Mouse (Mus musculus) layer of hippocampus, postnatal 14 days (tissue): ENCODE measurements around the gene Fam129a. TPM values are rescaled to one million over a fixed set of nuclear protein-coding genes. Genes with fewer than 3 reads are reported as not detected.

Experiments
- DNase-seq, 2 experiments: peaks; one replicate each; pipeline ENCODE4 v3.0.0; 2021 to 2022; ENCODE audit warnings: low spot score in 2 of 2, mixed read lengths in 1 of 2
- long read RNA-seq, 2 experiments: library from polyadenylated mRNA; stranded (forward); transcript quantifications; one replicate each; pipeline ENCODE4 v2.0.0; 2021
- total RNA-seq, 2 experiments: library from RNA; stranded (reverse); gene quantifications; 2 replicates each; pipeline ENCODE4 v1.2.3; 2021

The Fam129a gene
- total RNA-seq = 1 to 10 TPM; 4.2 to 4.5 TPM
- long read RNA-seq, experiment 1, full-length matches to known transcripts = 2 of 5 reads
- long read RNA-seq, experiment 1, partial matches to known transcripts = 1 of 5 reads
- long read RNA-seq, experiment 1, other reads (novel, unspliced or antisense) = 2 of 5 reads
- long read RNA-seq, experiment 2, partial matches to known transcripts = 3 of 5 reads
- long read RNA-seq, experiment 2, other reads (novel, unspliced or antisense) = 2 of 5 reads

DNA sequence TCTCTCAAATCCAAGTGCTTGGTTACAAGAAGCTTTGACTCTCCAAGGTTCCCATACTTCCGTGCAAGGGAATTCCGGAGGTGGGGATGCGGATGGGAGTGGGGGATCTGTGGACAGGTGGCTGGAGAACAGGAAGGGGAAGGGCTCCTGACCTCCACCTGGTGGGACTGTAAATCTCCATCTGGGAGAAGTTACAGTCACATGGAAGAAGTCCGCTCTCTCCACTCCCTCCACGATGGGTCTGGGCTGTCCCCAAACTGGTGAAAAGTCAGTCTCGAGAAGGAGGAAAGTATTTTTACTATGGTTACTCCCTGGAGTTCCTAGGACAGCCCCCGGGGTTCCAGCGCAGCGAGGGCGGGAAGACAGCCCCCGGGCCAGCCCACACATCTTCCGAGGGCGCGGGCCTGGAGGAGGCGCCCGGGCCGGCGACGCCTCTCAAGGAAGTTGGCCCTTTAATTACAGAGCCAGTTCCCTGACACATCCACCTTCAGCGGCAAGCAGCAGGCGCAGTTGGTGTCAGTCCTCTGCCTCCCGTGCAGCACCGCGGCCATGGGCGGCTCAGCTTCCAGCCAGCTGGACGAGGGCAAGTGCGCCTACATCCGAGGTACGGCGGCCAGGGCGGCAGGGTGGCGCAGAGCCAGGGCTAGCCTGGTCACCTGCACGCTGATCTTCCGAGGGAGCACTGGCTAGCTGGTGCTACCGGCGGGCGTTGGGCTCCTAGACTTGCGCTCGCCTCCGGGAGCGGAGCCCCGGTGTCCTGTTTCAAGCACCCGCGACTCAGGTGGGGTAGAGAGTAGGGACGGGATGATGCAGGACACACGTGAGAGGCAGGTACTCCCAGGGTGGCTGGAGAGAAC is at the start of gene Fam129a:
Gene Fam129a (plus strand): TSS at position 206 of the 857 bp plus-strand sequence.
- DNase-seq = no peak

DNA sequence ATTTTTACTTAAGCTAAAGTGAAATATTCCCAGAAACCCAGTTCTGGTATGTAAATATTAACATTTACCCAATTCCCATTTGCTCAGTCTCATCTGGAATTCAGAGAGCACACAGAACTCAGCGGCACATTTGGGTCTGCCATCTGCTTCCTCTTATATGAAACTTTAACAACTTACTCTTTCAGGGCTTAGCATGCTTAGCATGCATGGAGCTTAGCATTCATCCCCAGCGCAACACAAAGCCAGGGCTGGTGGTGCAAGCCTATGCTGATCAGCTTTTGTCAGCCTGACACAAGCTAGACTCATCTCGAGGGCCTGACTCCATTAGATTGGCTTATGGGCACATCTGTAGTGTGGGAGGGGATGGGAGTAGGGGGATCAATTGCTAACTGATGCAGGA is 44.3 kb upstream of the Fam129a start:
- peak; percentile 14 to 45 for DNase-seq

DNA sequence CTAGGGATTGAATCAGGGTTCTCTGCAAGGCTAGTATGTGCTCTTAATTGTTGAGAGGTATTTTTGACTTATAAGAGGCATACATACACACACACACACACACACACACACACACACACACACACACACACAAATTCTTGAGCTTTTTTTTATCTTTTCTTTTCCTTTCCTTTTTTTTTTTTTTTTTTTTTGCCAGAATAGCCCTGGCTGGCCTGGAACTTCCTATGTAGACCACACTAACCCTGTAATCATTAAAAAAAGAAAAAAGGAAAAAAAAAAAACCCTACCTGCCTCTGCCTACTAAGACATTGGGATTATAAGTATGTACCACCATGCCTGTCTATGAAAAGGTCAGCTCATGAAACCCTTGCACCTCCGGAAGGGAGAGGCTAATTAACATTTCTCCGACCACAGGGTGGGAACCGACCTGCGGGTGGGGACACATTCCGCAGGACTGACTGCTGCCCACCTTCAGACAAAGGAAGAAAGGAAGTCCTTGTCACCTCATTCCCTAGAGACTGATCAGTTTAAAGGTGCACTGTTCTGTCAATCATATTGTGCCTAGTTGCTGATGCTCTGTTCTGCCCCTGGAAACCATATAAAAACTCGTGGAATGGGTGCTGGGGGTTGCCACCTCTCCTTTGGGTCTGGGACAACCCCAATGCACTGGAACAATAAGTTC is 27.0 kb upstream of the Fam129a start:
- DNase-seq = no peak

DNA sequence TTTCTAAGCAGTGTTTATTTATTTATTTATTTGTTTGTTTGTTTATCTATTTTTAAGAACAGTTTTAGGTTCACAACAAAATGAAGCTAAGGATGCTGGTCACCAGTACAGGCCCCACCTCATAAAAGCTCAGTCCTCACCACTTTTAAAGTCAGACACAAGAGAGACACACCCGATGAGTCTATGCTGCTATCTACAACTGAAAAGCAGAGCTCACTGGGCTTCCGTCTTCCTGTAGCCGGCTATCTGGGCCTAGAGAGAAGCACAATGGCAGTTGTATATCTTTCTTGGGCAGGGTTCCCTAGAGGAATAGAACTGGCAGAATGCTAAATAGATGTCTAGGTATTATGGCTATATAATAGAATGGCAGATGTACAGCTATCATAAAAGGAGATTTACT is 26.4 kb upstream of the Fam129a start:
- no peak for DNase-seq

DNA sequence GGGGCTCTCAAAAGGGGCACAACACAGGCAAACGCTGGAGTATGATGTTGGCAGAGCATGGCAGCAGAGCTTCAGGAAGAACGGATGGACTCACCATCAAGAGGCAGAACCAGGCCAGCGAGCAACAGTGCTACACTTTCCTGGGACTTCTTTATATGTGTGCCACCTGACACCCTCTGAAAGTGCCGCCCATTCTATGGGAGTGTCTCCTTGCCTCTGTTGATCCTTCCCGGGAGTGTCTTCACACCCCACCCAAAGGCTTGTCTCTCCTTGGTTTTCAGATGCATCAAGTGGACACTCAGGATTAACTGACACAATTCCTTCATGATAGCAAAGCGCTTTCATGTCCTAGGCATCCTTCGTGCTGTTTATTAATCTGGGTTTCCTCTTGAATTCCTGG is 25.4 kb upstream of the Fam129a start:
- no peak for DNase-seq

DNA sequence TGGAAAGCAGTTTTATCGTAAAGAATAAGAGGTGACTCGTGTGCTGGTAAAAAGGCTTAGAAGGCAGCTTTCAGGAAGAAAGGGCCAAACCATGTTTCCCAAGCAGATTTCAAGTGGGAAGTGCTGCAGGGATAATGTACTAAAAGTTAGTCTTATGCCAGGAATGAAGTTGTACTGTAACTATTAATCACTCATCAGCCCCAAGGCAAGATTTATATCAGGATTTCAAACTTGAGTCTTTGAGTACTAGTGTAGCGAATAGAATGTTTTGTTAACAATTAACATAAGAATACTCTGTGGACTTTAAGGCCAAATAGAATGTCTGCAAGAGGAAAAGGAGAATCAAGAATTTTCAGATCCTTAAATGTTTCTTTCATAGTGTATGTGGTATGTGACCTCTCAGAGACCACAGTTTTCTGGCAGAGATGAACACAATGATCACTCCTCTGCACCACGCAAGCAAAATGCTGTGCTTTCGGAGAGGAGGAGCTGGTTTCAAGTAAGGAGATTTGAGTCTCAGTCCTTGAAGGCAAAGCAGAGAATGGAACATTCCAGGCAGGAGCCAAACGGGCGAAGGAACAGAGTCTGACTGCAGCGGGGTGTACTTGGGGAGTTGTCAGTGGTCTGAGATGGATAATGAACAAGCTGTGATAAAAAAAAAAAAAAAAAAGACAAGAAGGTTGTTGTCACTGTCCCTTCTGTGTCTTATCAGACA is 21.9 kb upstream of the Fam129a start:
- peak in 1 of 2 experiments; percentile 23 for DNase-seq

DNA sequence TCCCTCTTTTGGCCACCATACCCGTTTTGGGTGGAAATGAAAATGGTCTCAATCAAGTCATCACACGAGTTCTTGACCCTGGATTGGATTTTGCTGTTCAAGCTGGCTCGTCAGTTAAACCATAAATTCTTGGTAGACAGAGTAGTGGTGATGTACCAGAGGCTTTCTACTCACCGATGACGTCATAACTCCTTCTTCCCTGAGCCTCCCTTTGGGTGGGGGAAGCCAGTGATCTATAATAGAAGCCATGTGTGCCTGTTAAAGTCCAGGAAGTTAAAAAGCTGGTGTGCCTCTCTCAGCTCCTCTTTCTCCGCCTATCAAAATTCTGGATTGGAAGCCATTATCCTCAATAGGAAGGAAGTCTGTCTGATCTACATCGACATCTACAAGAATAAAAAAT is 21.2 kb upstream of the Fam129a start:
- DNase-seq = no peak

DNA sequence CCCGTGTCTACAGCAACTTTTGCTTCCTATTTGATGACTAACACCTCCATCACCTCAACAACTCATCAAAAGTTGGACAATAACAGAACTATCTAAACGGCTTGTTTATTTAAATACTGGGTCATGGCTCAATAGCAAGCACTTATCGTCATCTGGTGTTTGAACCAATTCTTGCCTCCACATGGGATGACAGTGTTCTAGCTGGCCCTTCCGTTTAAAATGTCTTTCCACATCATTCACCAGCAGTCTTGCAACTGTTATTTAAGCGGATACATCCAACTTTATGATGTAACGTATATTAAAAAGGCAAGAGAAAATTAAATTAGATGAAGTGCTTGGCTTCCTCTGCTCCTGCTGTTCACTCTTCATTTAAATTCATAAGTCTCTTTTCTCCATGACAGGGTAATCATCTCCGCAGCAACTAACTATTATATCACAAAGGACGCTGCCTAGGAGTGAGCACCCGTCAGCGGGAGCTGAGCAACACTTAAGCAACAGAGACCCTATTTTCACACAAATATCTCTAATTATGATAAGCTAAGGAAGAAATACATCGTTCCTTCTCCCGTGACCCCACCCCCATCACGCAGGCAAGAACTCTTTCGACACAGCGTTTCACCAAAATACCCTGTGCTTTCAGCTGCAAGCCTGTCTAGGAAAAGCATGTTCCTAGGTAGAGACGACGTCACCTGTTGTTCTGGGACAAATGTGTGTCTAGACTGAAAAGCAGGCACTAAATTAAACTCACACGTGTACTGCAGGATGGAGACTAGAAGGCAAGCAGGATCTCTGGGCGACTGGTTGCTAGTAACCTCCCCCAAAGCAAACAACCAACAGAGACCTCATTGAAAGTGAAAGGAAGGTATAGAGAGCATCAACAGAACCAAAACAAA is 20.2 kb upstream of the Fam129a start:
- no peak for DNase-seq

DNA sequence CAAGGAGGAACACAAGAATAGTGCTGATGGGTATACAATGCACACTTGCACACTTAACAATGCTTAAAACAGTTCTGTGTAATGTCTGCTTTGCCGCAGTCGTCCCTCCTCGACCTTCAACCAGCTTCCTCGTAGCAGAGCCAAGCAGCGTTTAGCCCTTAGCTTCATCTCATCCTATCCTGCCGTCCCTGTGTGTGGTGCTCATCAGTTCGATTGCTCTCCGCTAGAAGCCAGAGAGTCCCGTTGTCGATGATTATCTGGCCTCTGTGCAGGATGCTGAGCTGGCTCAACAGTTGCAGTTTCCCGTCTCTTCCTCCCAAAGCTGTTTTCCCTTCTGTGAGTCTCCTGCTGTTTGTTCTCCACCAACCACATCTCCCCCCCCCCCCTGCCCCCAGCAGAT is 10.4 kb upstream of the Fam129a start:
- DNase-seq = no peak

DNA sequence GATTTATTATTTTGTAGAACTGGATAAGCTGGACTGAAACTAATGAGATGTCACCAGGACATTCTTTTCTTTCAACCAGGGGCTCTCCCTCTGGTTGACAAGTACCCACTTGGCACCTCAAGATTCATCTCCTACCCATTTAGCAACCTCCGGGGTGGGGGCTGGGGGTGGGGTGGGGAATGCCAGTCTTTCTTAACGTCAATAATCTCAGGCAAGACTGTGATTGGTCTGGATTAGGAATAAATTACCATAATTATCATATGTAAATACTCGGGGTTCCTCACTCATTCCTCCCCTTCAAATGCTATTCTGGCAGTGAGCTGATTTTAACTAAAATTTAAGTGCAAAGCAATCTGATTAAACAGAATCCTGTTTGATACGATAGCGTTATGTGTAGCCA is 7.6 kb upstream of the Fam129a start:
- no peak for DNase-seq

DNA sequence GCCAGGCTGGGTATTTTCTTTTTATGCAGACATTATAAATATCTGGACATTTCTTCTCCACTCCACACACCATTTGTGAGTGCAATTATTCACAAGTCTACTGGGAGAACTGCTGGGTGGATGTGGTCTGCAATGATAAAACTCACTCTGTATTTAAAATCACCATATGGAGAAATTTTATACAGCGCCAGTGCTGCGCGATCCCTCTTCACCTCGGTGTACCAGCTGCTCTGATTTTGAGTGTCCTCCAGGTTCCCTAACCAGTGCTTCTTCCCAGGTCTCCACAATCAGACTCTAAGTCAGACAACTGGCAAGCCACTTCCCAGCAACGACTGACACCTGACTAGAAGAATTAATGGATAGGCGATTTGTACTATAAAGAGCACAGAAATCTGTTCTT is 7.1 kb upstream of the Fam129a start:
- no peak for DNase-seq

DNA sequence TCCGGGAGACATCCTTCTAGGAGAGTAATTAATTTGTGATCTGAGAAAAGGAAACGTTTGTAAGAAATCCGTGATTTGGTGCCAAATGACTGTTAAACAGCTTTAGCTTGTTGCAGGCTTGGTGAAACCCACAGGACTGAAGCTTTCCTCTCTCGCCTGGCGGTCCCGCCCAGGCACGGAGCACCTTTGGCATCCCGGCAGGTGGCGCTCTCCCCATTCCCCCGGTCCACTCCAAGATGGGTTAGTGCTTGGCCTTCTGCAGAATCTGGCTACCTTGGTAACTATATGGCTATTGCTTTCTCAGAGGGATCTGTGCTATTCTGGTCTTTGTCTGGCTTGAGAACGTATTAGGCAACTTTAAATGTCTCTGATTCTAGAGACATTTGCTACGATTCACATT is 6.6 kb upstream of the Fam129a start:
- DNase-seq = peak; percentile 59 to 74

DNA sequence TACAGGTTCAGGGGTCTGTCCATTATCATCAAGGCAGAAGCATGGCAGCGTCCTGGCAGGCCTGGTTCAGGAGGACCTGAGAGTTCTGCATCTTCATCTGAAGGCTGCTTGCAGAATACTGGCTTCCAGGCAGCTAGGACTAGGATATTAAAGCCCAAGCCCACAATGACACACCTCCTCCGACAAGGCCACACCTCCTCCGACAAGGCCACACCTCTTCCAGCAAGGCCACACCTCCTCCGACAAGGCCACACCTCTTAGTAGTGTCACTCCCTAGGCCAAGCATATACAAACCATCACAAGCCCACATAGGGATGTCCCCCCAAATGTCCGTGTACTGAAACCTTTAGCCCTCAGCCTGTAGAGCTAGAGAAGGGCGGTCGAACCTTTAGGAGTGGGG is 2.3 kb upstream of the Fam129a start:
- no peak for DNase-seq

DNA sequence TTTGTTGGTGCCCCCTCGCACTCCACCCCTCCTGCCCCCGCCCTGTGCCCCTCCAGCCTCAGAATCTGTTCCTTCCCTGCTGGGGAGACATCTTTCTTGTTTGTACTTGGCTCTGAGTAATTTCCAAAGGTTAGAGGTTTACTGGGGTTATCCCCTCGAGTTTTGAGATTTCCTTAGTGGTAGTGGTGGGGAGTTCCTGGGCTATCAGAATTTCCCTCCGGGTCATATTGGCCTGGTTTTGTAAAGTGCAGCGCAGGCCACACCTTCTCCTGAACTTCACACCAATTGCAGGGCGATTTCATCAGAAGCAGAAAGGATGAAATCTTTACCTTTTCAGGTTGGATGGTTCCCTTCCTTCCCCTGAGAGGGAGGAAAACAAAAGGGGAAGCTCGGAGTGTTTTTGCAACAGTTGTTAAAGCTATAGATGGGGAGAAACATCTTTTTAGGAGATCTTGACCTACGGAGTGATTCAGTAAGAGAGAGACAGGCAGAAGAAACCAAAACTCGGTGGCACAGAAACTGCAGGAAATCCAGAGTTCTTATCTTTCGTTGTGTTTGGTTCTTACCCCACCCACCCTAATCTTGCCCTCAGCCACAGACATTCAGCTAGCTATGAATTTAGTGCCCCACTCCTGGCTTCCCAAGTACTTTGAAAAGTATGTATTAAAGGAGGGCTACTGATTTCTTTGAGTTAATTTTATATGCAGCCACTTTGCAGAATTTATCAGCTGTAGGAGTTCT is 1.0 kb downstream of the Fam129a start:
- no peak for DNase-seq

DNA sequence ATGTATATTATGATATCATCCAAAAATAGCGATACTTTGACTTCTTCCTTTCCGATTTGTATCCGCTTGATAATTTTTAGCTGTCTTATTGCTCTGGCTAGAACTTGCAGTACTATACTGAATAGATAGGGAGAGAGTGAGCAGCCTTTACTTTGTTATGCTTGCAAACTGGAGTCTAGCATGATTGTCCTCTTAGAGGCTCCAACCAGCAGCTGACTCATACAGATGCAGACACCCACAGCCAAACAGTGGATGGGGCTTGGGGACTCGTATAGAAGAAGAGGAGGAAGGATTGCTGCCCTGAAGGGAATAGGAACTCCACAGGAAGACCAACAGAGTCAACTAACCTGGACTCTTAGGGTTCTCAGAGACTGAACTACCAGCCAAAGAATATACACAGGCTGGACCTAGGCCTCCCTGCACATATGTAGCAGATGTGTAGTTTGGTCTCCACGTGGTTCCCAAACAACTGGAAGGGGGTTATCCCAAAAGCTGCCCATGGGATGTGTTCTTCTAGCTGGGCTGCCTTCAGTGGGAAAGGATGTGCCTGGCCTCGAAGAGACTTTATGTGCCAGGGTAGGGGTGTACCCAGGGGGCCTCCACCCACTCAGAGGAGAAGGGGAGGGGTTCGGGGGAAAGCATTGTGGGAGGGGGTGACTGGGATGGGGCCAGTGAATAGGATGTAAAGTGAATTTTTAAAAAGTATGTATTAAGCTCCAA is 1.8 kb downstream of the Fam129a start:
- no peak for DNase-seq

DNA sequence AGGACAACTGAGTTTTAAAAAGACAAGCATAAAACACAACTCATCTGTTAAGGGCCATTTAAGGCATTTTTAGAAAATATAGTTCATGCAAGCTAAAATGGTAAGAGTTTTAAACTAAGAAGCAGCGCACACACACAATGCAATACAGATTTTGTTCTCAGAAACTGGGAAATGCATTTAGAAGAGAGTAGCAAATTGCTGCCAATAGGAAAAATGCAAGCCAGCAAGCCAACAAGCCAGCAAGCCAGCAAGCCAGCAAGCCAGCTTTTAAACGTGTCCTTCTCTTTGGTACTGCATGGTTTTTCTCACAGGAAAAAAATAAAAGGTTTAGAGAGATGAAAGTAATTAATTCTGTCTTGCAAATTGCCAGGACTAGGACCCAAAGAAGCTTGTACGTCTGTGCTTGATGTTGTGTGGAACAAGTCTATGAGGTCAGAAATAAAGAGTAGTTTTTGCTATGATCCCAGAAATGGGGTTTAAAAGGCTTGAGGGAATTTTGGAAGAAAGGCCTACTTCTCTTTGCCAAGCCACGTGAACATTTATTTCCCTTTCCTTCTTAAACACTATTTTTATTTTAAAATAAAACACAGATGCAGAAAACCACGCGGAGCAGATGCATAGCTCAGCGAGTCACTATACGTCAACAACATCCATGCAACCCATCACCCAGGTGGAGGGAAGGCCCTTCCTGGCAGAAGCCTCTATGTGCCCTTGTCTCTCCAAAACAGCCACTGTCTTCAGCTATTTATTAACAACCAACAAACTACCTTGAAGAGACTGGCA is 9.4 kb downstream of the Fam129a start:
- peak in 1 of 2 experiments; percentile 43 for DNase-seq

DNA sequence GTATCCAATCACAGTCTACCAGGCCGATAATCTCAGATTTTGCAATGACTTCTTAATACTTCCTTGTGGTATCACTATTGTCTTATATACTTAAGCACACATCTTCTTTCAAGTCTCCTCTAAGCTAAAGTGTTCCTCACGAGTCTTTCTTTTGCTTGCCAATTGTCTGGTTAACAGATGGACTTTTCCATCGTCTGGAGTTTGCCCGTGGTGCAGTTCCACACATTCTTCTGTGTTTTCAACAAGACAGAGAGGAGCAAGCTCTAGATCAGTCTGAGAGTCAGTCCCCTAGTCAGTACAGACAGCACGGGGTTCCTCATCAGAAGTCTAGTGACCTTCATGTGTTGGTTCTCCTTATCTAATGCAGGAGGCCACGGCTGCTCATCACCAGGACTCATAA is 10.5 kb downstream of the Fam129a start:
- no peak for DNase-seq

DNA sequence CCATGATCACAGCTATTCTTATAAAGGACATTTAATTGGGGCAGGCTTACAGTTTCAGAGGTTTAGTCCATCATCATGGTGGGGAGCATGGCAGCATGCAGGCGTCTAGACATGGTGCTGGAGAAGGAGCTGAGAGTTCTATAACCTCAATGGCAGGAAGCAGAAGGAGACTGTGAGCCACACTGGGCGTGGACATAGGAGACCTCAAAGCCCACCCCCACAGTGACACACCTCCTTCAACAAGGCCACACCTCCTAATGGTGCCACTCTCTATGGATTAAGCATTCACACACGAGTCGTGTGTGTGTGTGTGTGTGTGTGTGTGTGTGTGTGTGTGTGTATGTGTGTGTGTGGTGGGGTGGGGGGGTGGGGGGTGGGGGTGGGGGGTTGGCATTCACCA is 11.0 kb downstream of the Fam129a start:
- DNase-seq = no peak
